Mouse (Mus musculus) layer of hippocampus, adult 2 months (tissue): ENCODE data around the gene Pecam1. TPM values are rescaled to one million over a fixed set of nuclear protein-coding genes. Genes with fewer than 3 reads are reported as not detected.

Source experiments
- DNase-seq, 2 experiments: peaks; one replicate each; pipeline ENCODE4 v3.0.0; 2022; ENCODE audit warnings: low spot score in 2 of 2
- H3K27ac ChIP-seq: fragments of 200-600 bp; 2 replicates; pipeline ENCODE4 v1.8.1; 2022
- H3K4me3 ChIP-seq: fragments of 200-600 bp; 2 replicates; pipeline ENCODE4 v1.8.1; 2022; ENCODE audit warnings: mild to moderate bottlenecking
- CTCF ChIP-seq: fragments of 200-600 bp; conservative IDR thresholded peaks from 2 replicates; pipeline ENCODE4 v1.8.1; 2022; ENCODE audit warnings: antibody characterized with exemption, mild to moderate bottlenecking, moderate library complexity
- total RNA-seq, 2 experiments: library from RNA; stranded (reverse); gene quantifications; 2 replicates each; pipeline ENCODE4 v1.2.3; 2021

Pecam1 gene
- total RNA-seq, 2 experiments from 2014 or later, result 15.9 to 20.4 TPM

DNA sequence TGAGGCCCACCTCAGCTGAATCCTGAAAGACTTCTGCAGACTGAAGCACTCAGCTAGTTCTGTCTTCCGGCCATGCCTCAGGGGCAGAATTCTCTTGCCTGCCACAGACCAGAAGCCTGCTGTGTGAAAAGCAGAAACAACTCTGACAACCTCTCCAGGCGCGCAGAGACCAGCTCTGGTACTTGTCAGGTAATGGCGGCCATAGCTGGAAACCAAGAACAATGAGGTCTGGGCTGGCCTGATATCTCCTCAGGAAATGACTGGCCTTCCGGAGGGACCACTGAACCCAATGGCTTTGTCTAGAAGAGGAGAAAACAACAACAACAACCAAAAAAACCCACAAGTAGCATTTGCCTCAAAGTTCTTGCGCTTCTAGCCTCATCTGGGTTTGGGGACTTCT is 35.4 kb downstream of the Pecam1 start:
- no peak for DNase-seq
- Histone ChIP-seq H3K4me3 (peak overlapping the region; percentile 42), H3K27ac (peak overlapping the region; percentile 40)
- TF ChIP-seq CTCF, result no peak

DNA sequence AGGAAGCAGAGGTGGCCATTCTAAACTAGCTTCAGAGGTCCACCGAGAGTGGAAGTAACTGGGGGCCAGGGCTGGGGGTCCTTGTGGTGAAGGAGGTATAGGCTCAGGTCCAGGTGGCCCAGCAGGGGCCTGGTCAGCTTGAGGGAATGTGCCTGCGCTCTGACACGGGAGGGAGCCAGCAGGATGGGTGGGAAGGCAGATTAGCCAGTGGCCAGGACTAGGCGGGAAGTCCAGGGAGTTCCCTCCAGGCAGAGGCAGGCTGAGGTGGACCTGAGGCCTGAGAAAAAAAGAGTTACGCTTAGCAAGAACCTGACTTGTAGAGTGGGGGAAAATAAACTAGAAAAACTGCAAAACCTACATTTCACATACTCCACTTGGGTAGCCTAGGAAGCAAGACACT is 39.6 kb downstream of the Pecam1 start:
- DNase-seq, result no peak
- Histone ChIP-seq H3K4me3 (no peak overlapping the region), H3K27ac (no peak overlapping the region)
- no peak for TF ChIP-seq CTCF

DNA sequence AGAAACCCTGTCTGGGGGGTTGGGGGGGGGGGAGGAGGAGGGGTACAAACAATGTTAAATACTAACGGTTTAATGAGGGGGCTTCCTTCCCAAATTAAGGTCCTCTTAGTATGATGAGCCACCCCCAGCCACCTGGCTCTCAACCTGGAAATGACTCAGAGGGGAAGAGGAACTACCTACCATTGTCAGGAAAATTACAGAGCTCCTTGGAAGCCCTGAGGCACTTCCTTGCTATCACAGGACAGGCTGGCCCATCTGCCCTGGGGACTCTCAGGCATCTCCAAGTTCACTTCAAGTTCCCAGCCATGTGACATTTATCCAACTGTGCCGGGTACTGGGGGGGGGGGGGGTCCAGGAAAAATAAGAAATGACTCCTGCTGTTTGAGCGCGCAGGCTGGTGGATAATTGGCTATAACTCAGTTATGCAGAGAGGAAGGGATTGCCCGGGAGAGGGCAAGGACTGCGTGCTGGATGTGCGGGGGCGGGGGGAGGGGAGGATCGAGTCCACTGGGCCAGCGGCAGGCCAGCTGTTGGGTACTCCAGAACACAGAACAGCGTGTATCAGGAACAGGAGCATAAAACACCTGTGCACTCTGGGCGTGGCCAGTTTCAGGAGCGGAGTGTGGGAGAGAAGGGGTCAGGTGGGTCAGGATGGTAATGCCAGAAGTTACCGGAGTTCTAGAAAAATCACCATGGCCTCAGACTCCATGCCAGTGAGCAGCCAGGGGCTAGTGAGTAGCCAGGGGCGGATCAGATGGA is 41.0 kb downstream of the Pecam1 start:
- H3K27ac ChIP-seq, result no peak overlapping the region
- no peak for DNase-seq
- no peak overlapping the region for H3K4me3 ChIP-seq
- TF ChIP-seq CTCF, result no peak

DNA sequence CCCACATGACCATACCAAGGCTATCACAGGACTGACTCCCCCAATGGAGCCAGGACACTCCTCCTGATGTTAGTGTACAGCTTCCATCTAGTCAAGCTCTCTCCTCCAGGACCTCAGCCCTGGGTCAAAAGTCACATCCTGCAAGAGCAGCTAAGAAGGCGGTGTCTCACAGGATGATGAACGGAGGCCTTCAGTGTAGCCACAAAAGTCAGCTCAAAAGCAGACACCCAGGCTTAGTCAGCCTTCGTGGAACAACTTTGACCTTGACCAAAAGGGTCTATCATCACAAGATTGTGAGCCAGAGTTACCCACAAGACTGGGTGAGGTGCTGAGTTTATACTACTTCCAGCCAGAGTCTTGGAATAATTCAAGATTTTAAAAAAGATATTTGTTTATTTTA is 42.6 kb downstream of the Pecam1 start:
- Histone ChIP-seq H3K27ac (no peak overlapping the region), H3K4me3 (no peak overlapping the region)
- DNase-seq, result no peak
- TF ChIP-seq CTCF, result no peak

DNA sequence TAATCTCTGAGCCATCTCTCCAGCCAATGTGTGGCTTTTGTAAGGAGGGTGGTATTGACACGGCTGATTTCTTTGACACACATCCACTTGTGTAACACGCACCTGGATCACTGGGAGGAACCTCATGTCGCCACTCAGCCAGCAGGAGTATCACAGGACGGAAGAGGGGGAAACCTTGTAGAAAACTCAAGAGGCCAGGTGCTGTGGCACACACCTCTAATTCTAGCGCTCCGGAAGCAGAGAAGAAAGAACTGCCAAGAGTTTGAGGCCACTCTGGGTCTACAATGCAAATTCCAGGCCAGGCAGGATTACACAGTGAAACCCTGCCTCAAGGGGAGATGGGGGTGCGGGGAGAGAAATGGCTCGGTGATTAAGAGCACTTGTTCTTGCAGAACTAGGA is 43.3 kb downstream of the Pecam1 start:
- DNase-seq, result no peak
- no peak for TF ChIP-seq CTCF
- Histone ChIP-seq H3K27ac (no peak overlapping the region), H3K4me3 (no peak overlapping the region)

DNA sequence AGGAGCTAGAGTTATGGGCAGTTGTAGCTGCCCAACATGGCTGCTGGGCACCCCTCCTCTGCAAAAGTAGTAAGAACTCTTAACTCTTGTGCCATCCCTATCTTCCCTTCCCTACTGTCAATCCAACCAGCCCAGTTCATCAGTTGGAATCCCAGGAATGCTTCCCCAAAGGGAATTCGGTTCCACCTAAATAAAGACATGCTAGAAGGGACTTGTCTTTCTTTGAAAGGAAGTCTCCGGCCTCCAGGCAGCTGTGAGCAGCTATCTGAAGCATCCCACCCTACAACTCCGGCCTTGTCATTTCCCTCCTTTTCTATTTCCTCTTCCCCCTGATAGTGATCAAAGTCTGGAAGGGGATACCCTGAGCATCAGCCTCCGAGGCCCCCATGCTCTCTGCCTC is 44.2 kb downstream of the Pecam1 start:
- Histone ChIP-seq H3K27ac (no peak overlapping the region), H3K4me3 (no peak overlapping the region)
- DNase-seq, result no peak
- TF ChIP-seq CTCF, result no peak

DNA sequence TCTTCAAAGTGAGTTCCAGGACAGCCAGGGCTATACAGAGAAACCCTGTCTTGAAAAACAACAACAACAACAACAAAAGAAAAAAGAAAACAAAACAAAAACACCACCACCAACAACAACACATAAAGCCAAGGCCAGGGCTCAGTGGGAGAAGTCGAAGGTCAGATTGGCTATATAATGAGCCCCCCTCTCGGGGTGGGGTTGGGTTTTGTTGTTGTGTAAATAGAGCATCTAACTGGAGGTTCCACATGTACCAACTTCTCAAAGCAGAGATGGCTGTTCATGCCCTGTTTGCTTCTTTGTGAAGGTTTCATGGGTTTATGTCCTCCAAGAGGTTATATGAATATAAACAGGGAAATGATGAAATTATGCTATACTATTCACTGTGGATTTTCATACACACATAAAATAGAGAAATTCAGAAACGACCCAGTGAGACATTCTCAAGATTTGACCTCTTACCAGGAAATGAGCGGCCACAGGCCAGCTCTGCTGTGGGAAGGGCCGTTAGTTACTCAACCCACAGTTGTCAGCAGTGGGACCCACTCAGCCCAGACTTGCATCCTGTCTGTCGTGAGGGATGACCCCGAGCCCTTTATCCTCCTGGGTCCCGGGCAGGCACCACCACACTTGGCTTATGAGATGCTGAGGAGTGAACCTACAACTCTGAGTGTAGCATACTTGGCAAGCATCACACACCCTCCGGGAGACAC is 45.9 kb downstream of the Pecam1 start:
- H3K27ac ChIP-seq, result no peak overlapping the region
- no peak for DNase-seq
- TF ChIP-seq CTCF, result no peak
- no peak overlapping the region for H3K4me3 ChIP-seq

DNA sequence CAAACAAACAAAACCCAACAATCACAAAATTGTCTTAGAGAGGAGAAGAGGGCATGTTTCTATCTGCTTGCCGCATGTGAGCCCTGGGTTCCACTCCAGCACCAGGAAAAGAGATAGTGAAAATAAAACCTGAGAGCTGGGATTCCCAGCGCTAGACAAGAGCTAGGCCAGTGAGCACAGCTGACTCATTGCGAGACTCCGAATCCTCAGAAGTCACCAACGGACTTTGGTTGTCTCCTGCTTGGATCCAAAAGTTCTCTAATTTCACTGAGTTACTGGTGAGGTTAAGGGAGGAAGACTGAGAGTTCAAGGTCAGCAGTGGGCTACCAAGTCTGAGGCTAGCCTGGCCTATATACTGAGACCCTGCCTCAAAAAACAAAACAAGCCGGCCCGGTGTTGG is 46.5 kb downstream of the Pecam1 start:
- Histone ChIP-seq H3K27ac (no peak overlapping the region), H3K4me3 (no peak overlapping the region)
- no peak for DNase-seq
- TF ChIP-seq CTCF, result no peak

DNA sequence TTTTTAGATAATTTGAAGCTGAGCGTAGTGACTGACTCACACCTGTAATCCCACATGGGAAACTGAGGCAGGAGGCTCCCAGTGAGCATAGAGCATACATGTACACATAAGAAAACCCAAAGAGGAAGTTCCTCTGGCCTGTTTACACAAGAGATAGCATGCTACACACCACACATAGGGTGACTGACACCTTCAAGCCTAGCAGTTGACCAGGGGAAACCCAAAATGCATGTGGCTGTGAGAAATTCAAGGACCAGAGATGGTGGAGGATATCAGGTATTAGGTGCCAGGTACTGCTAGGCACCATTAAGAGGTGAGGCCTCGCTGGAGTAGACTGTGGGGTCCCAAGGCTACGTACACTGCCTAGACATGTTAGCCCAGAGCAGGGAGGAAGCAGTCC is 47.8 kb downstream of the Pecam1 start:
- H3K4me3 ChIP-seq, result no peak overlapping the region
- DNase-seq, result no peak
- no peak overlapping the region for H3K27ac ChIP-seq
- TF ChIP-seq CTCF, result no peak

DNA sequence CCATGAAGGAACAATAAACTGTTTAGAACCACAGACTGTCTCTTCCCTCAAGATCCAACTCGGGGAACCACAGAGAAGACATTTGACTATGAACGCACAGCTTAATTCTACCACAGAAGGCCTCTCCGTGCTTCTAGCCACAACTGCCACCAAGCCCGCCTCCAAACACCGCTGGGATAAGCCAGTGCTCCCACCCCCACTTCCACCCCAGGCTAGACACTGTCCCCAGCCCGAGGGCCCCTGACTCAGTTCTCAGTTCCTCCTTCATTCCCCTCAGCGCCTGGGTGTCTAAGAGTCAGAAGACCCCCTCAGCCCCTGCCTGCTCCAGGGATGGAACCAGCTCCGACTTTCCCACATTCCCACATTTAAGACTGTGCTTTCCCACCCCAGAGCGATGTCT is 48.8 kb downstream of the Pecam1 start:
- no peak overlapping the region for H3K27ac ChIP-seq
- H3K4me3 ChIP-seq, result no peak overlapping the region
- no peak for TF ChIP-seq CTCF
- no peak for DNase-seq

DNA sequence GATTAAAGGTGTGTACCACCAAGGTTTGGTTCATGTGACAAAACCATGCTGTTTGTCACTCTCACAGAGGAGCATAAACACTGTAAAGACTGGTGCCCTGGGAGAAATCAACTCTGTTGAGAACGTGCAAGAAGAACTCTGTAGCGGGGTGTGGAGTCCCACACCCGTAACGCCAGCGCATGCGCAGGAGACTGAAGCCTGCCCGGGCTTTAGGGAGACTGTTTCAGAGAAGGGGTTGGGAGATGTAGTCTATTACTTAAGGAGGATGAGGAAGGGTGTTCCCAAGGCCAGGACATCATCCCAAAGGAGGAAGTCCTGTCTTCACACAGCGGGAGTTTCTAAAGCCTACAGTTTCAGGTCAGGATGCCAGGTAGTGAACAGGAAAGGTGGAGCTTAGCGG is 51.3 kb downstream of the Pecam1 start:
- no peak for TF ChIP-seq CTCF
- Histone ChIP-seq H3K4me3 (no peak overlapping the region), H3K27ac (no peak overlapping the region)
- no peak for DNase-seq

DNA sequence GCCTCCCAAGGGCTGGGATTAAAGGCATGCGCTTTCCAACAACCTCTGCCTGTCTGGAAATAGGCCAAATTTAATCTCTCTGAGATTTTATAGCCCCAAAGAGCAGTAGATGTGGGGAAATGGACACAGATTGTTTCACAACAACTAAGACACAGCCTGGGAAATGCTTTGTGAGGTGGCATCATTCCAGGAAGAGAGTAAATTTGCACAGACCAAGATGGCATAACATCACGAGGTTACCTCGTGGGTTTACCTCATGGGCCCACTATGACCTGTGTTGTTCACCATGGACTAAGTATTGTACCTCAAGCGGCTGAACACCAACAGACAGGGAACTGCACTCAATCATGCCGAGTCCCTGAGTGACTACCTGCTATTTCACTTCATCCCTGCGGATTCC is 52.1 kb downstream of the Pecam1 start:
- H3K27ac ChIP-seq, result no peak overlapping the region
- no peak overlapping the region for H3K4me3 ChIP-seq
- DNase-seq, result no peak
- TF ChIP-seq CTCF, result no peak

DNA sequence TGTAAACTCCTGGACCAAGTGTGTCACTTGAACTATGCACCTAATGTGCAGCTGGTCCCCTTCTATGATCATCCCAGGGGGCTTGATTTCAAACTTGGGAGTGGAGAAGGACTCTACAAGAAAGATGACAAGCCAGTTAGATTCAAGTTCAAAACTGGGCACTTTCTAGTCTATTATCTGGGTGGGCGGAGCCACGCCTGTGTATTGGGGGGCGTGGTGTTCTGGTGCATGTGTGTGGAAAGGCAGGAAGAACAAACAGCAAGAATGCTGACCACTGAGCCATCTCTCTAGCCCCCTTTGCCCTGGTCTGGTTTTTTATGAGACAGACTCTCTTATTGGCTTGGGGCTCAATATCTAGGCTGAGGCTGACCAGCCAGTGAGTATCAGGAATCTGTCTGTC is 54.5 kb downstream of the Pecam1 start:
- DNase-seq, result no peak
- H3K27ac ChIP-seq, result no peak overlapping the region
- no peak for TF ChIP-seq CTCF
- no peak overlapping the region for H3K4me3 ChIP-seq

DNA sequence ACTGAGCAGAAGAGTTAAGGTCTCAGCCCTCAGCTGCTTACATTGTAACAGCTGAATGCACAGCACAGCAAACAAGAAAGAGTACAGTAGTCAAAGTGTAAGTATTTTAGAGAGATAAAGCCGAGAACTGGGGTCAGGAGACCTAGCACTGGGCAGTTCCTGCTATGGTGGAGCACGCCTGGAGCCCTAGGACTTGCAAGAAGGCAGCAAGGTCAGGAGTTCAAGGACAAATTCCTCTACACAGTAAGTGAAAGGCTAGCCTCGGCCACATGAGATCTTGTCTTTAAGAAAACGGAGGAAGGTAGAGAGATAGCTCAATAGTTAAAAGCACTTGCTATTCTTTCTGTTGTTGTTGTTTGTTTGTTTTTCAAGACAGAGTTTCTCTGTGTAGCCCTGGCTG is 57.5 kb downstream of the Pecam1 start:
- H3K4me3 ChIP-seq, result no peak overlapping the region
- no peak for DNase-seq
- H3K27ac ChIP-seq, result no peak overlapping the region
- no peak for TF ChIP-seq CTCF
